Mouse (Mus musculus) intestine, postnatal 0 days (tissue): ENCODE measurements at regions not wholly inside any gene's neighbourhood (a gene's known extent, or its start where the extent isn't known, plus 50 kb on each side); places are given as distances from the start of the nearest gene placed in this dataset. TPM values are rescaled to one million over a fixed set of nuclear protein-coding genes. Genes with fewer than 3 reads are reported as not detected.

ENCODE experiments used
- ATAC-seq: fragments of 200-750 bp; cut with Nextera tagmentation; 2 replicates; pipeline ENCODE4 v1.8.0; 2017; ENCODE audit warnings: mild to moderate bottlenecking, moderate TSS enrichment, moderate library complexity
- H3K27ac ChIP-seq: fragments of 300-500 bp; sonication (generic); 2 replicates; pipeline ENCODE4 v1.5.1; 2014; ENCODE audit warnings: mild to moderate bottlenecking, low read depth, low read length, moderate library complexity
- H3K27me3 ChIP-seq: fragments of 300-500 bp; sonication (generic); replicated peaks from 2 replicates; pipeline ENCODE4 v1.6.1; 2014; ENCODE audit warnings: low read length, mixed read lengths; ENCODE audit not compliant: control insufficient read depth, insufficient read depth
- H3K36me3 ChIP-seq: fragments of 300-500 bp; sonication (generic); 2 replicates; pipeline ENCODE4 v1.6.1; 2014; ENCODE audit warnings: mild to moderate bottlenecking, moderate library complexity; ENCODE audit not compliant: control insufficient read depth, insufficient read depth
- H3K4me1 ChIP-seq: fragments of 300-500 bp; sonication (generic); replicated peaks from 2 replicates; pipeline ENCODE4 v1.6.1; 2014; ENCODE audit warnings: antibody characterized with exemption, low read length, mixed read lengths; ENCODE audit not compliant: control insufficient read depth, insufficient read depth
- H3K4me2 ChIP-seq: fragments of 300-500 bp; sonication (generic); replicated peaks from 2 replicates; pipeline ENCODE4 v1.6.1; 2014; ENCODE audit warnings: low read depth, mild to moderate bottlenecking, moderate library complexity
- H3K4me3 ChIP-seq: fragments of 300-500 bp; sonication (generic); 2 replicates; pipeline ENCODE4 v1.5.1; 2014; ENCODE audit warnings: low read depth, low read length
- H3K9ac ChIP-seq: fragments of 300-500 bp; sonication (generic); 2 replicates; pipeline ENCODE4 v1.6.1; 2014; ENCODE audit warnings: mild to moderate bottlenecking, low read depth, low read length
- H3K9me3 ChIP-seq: fragments of 300-500 bp; sonication (generic); 2 replicates; pipeline ENCODE4 v1.6.1; 2016; ENCODE audit warnings: mixed run types; ENCODE audit not compliant: control insufficient read depth
- CTCF ChIP-seq: sonication (generic); IDR thresholded peaks from 2 replicates; pipeline ENCODE4 v1.5.1; 2016; ENCODE audit warnings: low read depth, mild to moderate bottlenecking, control low read depth, antibody characterized with exemption, moderate library complexity
- WGBS: fragments of 180-500 bp; shearing (Covaris S2); extraction: QIAGEN DNeasy Blood & Tissue Kit; methylation state at CpG from one replicate; pipeline ENCODE4 v1.1.7; 2014; 5-methylcytosine and 5-hydroxymethylcytosine counted together
- microRNA-seq: library from miRNA; unstranded; fragments of <30 nt; microRNA quantifications from one replicate; pipeline ENCODE4, GENCODE M21; 2016

- Histone ChIP-seq H3K4me3 (no peak overlapping the region), H3K36me3 (no peaks in the 10 kb centered on the region), H3K9me3 (no peaks in the 10 kb centered on the region), H3K4me2 (no peak overlapping the region), H3K27me3 (no peaks in the 10 kb centered on the region), H3K9ac (no peak overlapping the region), H3K4me1 (no peaks in the 10 kb centered on the region), H3K27ac (no peak overlapping the region)
- 84% methylated on average over 3 of the region's 3 CpGs for WGBS
- TF ChIP-seq CTCF = no peak
- no peak for ATAC-seq
Measured at GRCm38 (mm10) chr7:117735699-117736020, 354.9 kb downstream of the Xylt1 start.

GRCm38 (mm10) chr7:117734994-117735698 lies 354.4 kb downstream of the Xylt1 start:
- no peaks in the 10 kb centered on the region for H3K27me3 ChIP-seq
- H3K36me3 ChIP-seq = no peaks in the 10 kb centered on the region
- H3K4me1 ChIP-seq = no peaks in the 10 kb centered on the region
- no peak for TF ChIP-seq CTCF
- no peaks in the 10 kb centered on the region for H3K9me3 ChIP-seq
- no peak overlapping the region for H3K9ac ChIP-seq
- H3K4me2 ChIP-seq = no peak overlapping the region
- H3K4me3 ChIP-seq = no peak overlapping the region
- H3K27ac ChIP-seq = no peak overlapping the region
- ATAC-seq = no peak
- 92% methylated on average over 7 of the region's 7 CpGs for WGBS

- no peaks in the 10 kb centered on the region for H3K9me3 ChIP-seq
- peak; percentile 64 for TF ChIP-seq CTCF
- no peaks in the 10 kb centered on the region for H3K4me1 ChIP-seq
- no peak overlapping the region for H3K4me3 ChIP-seq
- H3K4me2 ChIP-seq = no peak overlapping the region
- no peak for ATAC-seq
- WGBS = 75% methylated on average over 4 of the region's 4 CpGs
- H3K27ac ChIP-seq = no peak overlapping the region
- no peak overlapping the region for H3K9ac ChIP-seq
- no peaks in the 10 kb centered on the region for H3K27me3 ChIP-seq
- H3K36me3 ChIP-seq = no peaks in the 10 kb centered on the region
Measured at GRCm38 (mm10) chr7:117729067-117729466, 348.3 kb downstream of the Xylt1 start.

Small RNA genes lying in the stretch of these regions (microRNA-seq; reads per million reads assigned to microRNA genes)
- gene Gm24063 = not detected
